Mouse (Mus musculus): ENCODE measurements around the gene Ola1.

The Ola1 gene

DNA sequence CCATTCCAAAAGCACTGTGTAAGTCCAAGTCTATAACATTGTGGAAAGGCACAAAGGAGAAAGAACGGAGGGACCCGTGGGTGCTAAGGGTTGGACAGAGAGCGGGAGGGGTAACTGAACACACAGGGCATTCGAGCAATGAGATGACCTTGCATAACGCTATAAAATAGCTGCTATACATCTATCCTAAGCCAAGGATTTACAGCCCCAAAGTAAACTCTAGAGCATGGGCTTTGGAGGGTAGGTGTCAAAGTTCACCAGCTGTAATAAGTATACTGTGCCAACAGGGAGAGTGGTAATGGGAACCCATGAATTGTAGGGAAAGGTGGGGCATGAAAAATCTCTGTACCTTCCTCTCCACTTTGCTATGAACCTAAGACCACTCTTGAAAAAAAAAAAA lies at the start of gene Ola1:
Gene Ola1, minus strand, starts transcription at position 12 of the 400 bp plus-strand sequence.
- no peak for DNase-seq

GRCm38 (mm10) chr2:73268281-73268680 lies 49.6 kb upstream of the Ola1 start:
- no peak for DNase-seq

- DNase-seq = no peak
Observed at GRCm38 (mm10) chr2:73267818-73268217, 49.1 kb upstream of the Ola1 start.

- no peak for DNase-seq
Observed at GRCm38 (mm10) chr2:73267231-73267630, 48.5 kb upstream of the Ola1 start.

DNA sequence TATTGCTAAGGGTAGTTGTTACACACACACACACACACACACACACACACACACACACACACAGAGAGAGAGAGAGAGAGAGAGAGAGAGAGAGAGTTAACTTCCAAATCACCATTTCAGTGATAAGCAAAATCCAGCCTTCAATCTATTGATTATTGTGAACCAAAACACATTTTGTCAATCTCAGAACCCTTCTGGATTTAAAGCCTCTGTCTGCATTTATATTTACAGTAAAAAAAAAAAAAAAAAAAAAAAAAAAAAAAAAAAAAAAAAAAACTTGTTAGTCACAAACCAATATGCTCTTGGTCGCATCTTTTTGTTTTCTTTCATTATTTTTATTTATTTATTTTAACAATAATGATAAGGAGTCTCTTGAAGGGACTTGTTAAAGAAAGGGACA lies 47.9 kb upstream of the Ola1 start:
- no peak for DNase-seq

DNA sequence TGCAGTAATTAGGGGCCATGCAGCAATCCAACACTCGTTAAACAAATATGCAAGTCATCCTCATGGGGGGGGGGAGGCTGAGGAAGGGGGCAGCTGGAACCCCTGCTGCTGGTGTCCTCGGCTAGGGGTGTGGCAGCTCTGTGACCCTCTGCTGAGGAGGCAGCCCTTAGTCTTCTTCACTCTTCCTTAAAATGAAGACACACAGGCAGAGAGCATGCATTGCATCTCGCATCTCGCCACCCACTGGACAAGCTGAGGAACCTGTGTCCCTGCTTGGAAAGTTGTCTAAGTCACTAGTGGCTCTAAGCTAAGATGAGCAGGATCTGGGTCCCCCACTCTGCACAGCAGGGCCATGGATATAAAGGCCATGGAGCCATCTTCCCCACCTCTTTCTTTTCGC lies 47.3 kb upstream of the Ola1 start:
- DNase-seq = no peak

DNA sequence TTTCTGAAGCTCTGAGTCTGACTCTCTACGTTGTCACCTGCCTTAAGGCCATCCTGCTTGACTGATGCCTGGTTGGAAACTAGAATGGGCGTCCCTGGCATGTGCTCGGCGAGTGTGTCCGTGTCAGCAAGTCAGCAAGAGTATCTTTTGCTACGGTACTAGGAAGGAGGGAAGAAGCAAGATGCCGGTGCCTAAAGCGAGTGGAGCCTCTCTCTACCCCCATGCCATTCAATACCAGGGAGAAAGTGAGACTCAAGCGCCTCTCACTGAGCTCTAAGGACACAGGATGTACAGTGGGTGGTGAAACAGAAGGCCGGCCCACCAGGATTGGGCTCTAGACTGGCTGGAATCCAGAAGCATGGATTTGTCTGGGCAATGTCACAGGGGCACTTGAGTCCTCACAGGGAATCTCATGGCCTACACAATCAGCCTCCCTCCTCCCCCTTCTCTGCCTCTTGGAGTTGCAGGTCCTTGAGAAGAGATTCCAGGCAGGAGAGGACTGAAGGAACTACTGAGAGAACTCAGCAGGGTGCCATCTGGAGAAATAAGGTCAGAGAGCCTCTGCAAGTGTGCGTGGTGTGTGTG lies 46.0 kb upstream of the Ola1 start:
- DNase-seq = no peak

DNA sequence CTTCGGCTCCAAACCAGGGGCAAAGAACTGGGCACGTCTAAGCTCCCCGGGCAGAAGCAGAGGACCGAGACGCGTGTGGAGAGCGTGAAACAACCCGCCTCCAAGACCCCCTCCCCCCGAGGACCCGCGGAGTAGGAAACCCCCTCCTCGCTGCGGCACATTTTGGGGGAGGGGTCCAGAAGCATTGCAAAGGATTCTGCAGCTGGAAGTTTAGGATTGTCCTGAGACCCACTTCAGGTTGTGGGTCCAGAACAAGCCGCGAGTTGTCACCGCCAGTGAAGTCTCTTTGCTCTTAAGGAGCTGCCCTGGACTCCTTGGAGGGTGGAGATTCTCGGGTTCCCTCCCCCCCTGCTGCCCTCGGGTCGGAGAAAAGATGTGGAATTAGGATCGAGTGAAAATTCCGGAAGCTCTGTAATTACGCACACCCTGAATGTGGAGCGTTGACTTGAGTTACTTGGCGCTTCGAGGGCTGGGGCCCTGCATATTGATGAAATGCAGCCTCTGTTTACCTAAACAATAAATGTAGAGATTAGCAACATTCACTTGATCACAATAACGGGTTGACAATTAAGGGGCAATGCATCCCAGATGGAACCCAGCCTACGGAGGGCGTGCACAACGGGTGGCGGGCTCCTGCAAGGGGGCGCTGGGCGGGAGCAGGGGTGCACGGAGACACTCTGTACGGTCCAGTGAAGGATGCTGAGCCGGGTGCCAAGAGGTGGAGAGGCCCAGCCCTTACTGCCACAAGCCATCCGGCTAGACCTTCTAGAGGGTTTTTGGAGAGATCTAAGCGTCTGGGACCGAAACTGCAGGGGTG lies 45.3 kb upstream of the Ola1 start:
- DNase-seq = no peak

DNA sequence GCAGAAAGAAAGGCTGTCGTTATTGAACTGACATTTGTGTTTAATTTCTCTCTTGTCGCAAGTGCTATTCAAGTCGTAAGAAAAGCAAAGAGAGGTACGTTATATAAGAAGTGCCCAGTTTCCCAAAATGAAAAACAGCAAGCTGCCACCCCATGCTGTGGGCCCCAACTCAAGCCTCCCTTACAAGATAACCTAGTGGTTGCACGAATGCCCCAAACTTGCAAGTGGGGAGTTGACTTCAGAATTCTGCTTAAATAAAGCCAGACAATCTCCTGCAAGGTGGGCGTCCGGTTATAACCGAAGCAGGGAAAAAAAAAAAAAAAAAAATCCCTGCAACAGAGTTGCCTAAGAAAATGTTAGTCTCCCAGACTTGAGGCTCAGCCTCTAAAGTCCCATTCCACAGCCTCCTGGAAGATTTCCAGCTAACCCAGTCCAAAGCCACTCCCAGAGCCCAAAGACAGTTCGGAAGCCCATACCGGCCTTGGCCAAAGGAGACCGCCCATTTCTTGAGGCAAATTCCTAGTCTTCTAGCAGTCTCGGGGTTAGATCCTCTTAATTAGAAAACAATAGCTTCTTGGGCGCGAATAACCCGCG lies 44.5 kb upstream of the Ola1 start:
- no peak for DNase-seq

- no peak for DNase-seq
Observed at GRCm38 (mm10) chr2:73248701-73249100, 30.0 kb upstream of the Ola1 start.

DNA sequence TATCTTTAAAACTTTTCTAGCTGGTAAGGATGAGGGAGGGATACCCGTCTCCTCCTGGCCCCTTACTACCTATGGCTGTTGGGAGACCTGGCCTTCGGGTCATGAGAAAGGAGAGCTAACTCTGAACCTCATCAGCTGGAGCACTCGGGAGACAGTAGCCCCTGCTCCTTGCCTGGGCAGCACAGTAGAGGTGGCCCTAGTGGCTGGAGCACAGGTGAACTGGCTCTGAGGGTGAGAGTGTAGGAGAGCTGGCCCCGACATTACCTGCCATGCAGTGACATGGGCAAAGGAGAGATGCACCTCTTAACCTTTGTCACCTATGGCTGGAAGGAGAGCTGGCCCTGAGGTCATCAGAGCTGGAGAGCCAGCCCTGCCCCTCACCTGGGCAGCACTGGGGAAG lies 22.6 kb upstream of the Ola1 start:
- no peak for DNase-seq

GRCm38 (mm10) chr2:73231081-73231480 lies 12.4 kb upstream of the Ola1 start:
- DNase-seq = no peak

DNA sequence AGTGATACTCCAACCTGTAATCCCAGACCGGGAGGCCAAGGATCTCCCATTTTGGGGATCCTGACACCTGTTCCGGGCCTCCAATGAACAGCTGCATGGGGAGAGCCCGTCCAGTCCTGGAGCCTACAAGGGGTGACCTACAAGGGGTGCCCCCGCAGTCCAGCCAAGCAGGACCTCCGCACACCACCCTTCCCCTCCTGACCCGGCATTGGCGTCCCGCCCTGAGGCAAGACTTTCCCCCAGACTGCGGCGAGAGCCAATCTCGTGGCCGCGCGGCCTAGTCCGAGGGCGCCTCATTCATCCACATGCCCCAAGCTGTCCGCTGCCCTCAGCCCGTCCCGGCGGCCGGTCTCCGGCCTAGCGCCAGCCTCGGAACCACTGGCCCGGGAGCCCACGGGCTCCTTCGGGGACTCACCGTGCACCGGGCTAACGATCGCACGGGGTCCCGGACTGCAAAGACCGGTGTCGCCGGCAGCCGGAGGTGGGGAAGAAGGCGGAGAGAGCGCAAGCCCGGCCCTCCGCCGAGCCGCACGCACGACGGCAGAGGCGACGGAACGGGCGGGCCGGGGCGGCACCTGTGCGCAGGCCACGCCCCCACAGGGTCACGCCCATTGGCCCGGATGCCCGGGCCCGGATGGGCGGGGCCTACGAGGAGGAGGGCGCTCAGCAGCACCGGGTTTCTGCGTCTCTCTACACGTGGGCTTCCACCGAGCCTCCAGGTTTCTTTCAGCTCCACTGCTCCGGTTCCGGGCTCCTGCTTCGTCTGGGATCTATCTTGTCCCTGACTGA lies 4.7 kb downstream of the Ola1 start:
- DNase-seq = peak; percentile 98

- DNase-seq = no peak
Observed at GRCm38 (mm10) chr2:73213539-73213870, 5.2 kb downstream of the Ola1 start.

- DNase-seq = no peak
Observed at GRCm38 (mm10) chr2:73204328-73204727, 14.4 kb downstream of the Ola1 start.

DNA sequence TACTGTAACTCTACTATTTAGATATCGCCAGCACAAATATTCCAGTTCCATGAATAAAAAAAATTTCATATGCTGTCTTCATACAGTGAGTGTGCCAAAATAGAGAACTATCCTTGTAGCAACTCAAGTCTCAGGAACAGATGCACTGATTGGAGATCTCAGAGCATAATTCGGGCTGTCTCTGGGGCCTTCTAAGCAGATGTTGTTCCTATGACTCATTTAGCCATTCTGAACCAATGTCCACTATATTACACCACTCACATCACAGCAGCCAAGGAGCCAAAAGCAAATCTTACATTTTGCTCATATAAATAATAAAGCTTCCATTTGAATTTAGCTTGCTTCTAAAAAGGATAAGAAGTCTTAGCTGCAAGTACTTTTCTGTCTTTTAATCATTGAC lies 30.2 kb downstream of the Ola1 start:
- DNase-seq = no peak

DNA sequence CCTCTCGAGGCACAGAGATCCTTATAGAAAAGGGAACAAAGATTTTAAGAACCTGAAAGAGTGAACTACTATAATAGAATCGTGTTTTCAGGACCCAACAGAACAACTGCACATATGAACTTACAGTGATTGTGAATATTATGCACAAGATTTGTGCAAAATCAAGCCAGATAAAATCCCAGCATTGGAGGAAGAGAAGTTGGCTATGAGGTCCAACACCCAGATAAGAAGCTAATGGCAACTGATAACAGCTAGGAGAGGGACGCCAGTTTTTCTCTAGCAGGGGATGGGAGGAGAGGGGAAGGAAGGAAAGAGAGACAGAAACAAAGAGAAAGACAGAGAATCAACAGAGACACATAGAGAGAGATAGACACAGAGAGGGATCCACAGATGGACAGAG lies 33.5 kb downstream of the Ola1 start:
- no peak for DNase-seq

GRCm38 (mm10) chr2:73169496-73169895 lies 49.2 kb downstream of the Ola1 start:
- DNase-seq = no peak

DNA sequence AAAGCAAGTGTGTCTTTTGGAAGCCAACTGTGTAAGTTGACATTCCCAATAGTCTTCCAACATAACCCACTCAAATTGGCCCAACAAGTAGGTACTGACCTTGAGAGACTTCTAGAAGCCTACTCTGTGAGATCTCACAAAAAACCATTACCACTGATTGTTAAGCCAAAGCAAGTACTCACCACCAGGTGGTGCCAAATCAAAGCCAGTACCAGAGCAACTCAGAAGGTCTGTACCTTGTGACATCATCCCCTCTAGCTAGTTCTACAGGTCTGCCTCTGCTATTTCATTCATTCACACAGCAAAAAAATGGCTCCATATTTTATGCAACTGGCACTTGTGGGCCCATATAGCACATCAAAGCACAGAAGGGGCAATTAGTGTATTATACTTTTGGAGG lies 51.6 kb downstream of the Ola1 start:
- peak; percentile 80 for DNase-seq

DNA sequence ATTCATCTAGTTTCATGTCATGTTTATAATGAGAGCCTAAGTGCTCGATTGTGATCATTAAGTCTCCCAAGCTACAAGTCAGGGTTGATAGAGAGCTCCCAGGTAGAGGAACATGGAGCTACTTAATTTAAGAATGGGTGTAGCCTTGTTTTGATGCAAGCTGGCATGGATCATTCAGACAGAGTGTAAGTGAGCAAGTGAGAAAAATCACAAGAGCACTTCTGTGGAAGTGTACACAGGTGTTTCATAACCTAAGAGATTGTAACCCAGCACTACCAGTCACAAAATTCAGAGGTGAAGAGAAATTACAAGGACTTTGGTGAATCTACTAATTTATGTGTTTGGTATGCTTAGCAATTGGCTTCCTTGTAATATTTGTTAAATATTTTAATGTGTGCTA lies 54.1 kb downstream of the Ola1 start:
- no peak for DNase-seq

DNA sequence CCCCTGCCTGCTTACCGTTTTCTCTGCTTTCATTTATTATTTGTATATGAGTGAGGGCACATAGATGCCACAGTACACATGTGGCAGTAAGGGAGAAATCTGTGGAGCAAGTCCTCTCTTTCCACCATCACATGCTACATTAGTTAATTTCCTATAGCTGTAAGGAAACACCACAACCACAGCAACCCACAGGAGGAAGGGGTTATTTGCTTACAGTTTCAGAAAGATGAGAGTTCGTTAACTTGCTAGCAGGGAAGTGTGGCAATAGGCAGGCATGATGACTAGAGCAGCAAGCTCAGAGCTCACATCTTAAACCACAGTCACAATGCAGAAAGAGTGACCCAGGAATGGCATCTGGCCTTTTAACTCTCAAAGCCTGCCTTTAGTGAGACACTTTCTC lies 58.0 kb downstream of the Ola1 start:
- DNase-seq = no peak

DNA sequence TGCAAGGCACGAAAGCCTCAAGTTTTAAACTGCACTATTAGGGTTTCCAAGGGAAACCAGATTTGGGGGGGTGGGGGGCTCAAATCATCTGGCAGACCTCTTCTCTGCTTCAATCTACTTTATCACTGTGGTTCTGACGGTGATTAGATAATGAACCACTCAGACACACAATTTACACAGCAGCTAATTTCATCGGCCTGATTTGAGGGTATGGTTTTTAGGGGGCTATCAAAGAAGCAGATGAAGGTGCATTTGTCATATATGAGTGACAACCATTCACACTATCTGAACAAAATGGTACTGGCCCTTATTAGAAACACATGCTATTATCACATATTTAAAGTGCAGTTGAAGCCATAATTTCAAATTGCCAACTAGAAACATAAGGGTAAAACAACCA lies 61.5 kb downstream of the Ola1 start:
- DNase-seq = no peak

DNA sequence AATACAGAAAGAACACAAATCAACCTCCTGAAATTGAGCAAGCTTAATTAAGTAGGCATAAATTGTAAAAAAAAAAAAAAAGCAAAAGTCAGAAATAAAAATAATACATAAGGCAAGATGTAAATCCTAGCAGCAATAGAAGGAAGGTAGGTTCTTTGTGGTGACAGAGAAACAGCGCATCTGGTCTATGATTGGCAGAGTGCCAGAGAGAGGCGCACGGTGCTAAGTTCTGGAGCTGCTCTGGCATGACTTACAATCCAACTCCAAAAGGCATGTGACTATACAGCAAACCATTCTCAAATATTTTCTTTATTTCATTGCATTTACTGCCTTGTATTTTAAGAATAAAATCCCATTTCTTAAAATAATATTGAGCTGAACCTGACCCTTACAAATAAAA lies 68.2 kb downstream of the Ola1 start:
- DNase-seq = peak; percentile 15

DNA sequence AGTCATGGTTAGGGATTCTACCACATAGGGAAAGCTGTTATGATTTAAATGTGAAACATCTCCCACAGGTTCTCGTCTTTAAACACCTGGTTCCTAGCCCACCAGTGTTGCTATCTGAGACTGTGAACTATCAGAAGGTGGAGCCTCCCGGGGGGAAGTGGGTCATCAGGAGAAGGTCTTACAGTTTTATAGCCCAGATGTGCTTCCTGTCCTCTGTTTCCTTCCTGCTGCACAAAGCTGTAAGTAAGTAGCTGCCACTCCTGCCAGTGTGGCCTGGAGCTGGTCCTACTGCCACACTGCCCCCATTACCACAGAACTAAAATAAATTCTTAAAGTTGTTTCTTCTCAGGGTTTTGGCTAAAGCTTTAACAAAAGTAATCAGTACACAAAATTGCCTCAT lies 72.6 kb downstream of the Ola1 start:
- peak; percentile 52 for DNase-seq
